Comparison of ENCODE assay signal across 11 mouse cellular contexts in genomic region chr7:78597251-78598129, GRCm38 (mm10).
DNase-seq lines count a peak whose midpoint lies in the region; ATAC-seq and TF ChIP-seq lines count a peak whose summit lies in the region.
"Had no signal": no experiment of that assay in that cellular context is flagged by ENCODE, and none has a peak within 500 bp of the region (broad histone marks: within the 10 kb centered on the region; RNA-seq: fewer than 3 reads in every experiment).

No protein-coding gene starts in this region.

- 0 out of 2 replicates have a peak overlapping the region, but pooled peaks have one; percentile 20 for H3K27ac ChIP-seq in forebrain, embryonic 10.5 days
- H3K27ac ChIP-seq in forebrain, embryonic 11.5 days (ENCODE audit: low read depth, low read length): no peak overlapping the region
- no peak overlapping the region for H3K27ac ChIP-seq in hindbrain, postnatal 0 days
- no peak overlapping the region for H3K27ac ChIP-seq in liver, embryonic 11.5 days (ENCODE audit: low read depth, low read length)

- H3K4me3 ChIP-seq in forebrain, embryonic 10.5 days: no peak overlapping the region
- no peak overlapping the region for H3K4me3 ChIP-seq in forebrain, embryonic 11.5 days (ENCODE audit: low read depth, low read length)
- H3K4me3 ChIP-seq in hindbrain, postnatal 0 days (ENCODE audit: low read length): no peak overlapping the region
- H3K4me3 ChIP-seq in liver, embryonic 11.5 days (ENCODE audit: low read depth, low read length): no peak overlapping the region

- ATAC-seq in forebrain, embryonic 11.5 days (replicated peaks; ENCODE audit: low FRiP score): no peak
- ATAC-seq in hindbrain, postnatal 0 days: no peak
- ATAC-seq in liver, embryonic 11.5 days (replicated peaks; ENCODE audit: low FRiP score): no peak

- no peak for TF ChIP-seq CTCF in hindbrain, postnatal 0 days (IDR thresholded peaks at IDR 0.05; ENCODE audit: low read depth)

- H3K9ac ChIP-seq in forebrain, embryonic 11.5 days (ENCODE audit: low read length): no peak overlapping the region
- H3K9ac ChIP-seq in hindbrain, postnatal 0 days (replicated peaks; ENCODE audit: low read length): no peak overlapping the region
- no peak overlapping the region for H3K9ac ChIP-seq in liver, embryonic 11.5 days (ENCODE audit: low read depth, low read length)

- WGBS in forebrain, embryonic 10.5 days: 24% methylated on average over 15 of the region's 15 CpGs
- WGBS in forebrain, embryonic 11.5 days: 26% methylated on average over 15 of the region's 15 CpGs
- WGBS in hindbrain, postnatal 0 days: 36% methylated on average over 15 of the region's 15 CpGs
- WGBS in liver, embryonic 11.5 days: 13% methylated on average over 15 of the region's 15 CpGs

- no peak overlapping the region for H3K4me2 ChIP-seq in forebrain, embryonic 11.5 days (ENCODE audit: low read depth, low read length, severe bottlenecking)
- H3K4me2 ChIP-seq in hindbrain, postnatal 0 days (ENCODE audit: low read depth, low read length): 0 out of 2 replicates have a peak overlapping the region, but pooled peaks have one; percentile 3
- H3K4me2 ChIP-seq in liver, embryonic 11.5 days: no peak overlapping the region

- no peaks in the 10 kb centered on the region for H3K9me3 ChIP-seq in forebrain, embryonic 10.5 days
- no peaks in the 10 kb centered on the region for H3K9me3 ChIP-seq in forebrain, embryonic 11.5 days (ENCODE audit: control insufficient read depth, low read length)
- H3K9me3 ChIP-seq in hindbrain, postnatal 0 days (ENCODE audit: low read length): no peaks in the 10 kb centered on the region
- H3K9me3 ChIP-seq in liver, embryonic 11.5 days (ENCODE audit: control insufficient read depth, low read length): no peaks in the 10 kb centered on the region

- H3K4me1 ChIP-seq in forebrain, embryonic 10.5 days: peaks cover 13% of the 10 kb centered on the region
- H3K4me1 ChIP-seq in forebrain, embryonic 11.5 days (replicated peaks; ENCODE audit: control insufficient read depth, insufficient read depth, low read length): peaks cover 7% of the 10 kb centered on the region; the same call in 1 of the 2 replicates
- H3K4me1 ChIP-seq in hindbrain, postnatal 0 days (ENCODE audit: insufficient read depth, low read length): peaks cover 8% of the 10 kb centered on the region
- no peaks in the 10 kb centered on the region for H3K4me1 ChIP-seq in liver, embryonic 11.5 days (replicated peaks; ENCODE audit: control insufficient read depth, insufficient read depth, low read length)

- DNase-seq in forebrain, embryonic 10.5 days (ENCODE audit: extremely low spot score, low spot score): no peak
- DNase-seq in forebrain, embryonic 11.5 days (ENCODE audit: low spot score): no peak
- DNase-seq in right cerebral cortex, adult 2 months (ENCODE audit: low spot score in 2 of 2): peak; percentile 67 to 68
- DNase-seq in right cerebral cortex, postnatal 14 days: no peak
- DNase-seq in hindbrain, postnatal 0 days (ENCODE audit: low spot score): no peak
- peak; percentile 60 for DNase-seq in thymus, postnatal 25 days
- no peak for DNase-seq in liver, embryonic 11.5 days (ENCODE audit: low spot score)
- DNase-seq in adrenal gland, adult 8-10 months: no peak
- DNase-seq: cerebellum, adult 9-11 months; heart, postnatal 4 days; lung, adult 18-20 months had no signal

- no peaks in the 10 kb centered on the region for H3K36me3 ChIP-seq in forebrain, embryonic 10.5 days (replicated peaks)
- H3K36me3 ChIP-seq in forebrain, embryonic 11.5 days (ENCODE audit: control insufficient read depth, insufficient read depth, low read length): no peaks in the 10 kb centered on the region
- no peaks in the 10 kb centered on the region for H3K36me3 ChIP-seq in hindbrain, postnatal 0 days (ENCODE audit: insufficient read depth, low read length)
- no peaks in the 10 kb centered on the region for H3K36me3 ChIP-seq in liver, embryonic 11.5 days (ENCODE audit: control insufficient read depth, insufficient read depth, low read length)

- H3K27me3 ChIP-seq in forebrain, embryonic 10.5 days (ENCODE audit: poor library complexity, severe bottlenecking): peaks cover 35% of the 10 kb centered on the region
- 0 out of 2 replicates have a peak, but pooled peaks cover 2% of the 10 kb centered on the region for H3K27me3 ChIP-seq in forebrain, embryonic 11.5 days (ENCODE audit: control insufficient read depth, insufficient read depth, low read length)
- peaks cover 4% of the 10 kb centered on the region; the same call in 1 of the 2 replicates for H3K27me3 ChIP-seq in hindbrain, postnatal 0 days (ENCODE audit: insufficient read depth, low read length)
- peaks cover 18% of the 10 kb centered on the region for H3K27me3 ChIP-seq in liver, embryonic 11.5 days (replicated peaks; ENCODE audit: control insufficient read depth, insufficient read depth, low read length)

Comparison
In these comparisons a context has a peak if more than half of its experiments do, and no peak if none do; other contexts are left out.
1. DNase-seq: peak in right cerebral cortex, adult 2 months (2 of 2) and thymus, postnatal 25 days (single experiment); none in forebrain, embryonic 10.5 days (single experiment), forebrain, embryonic 11.5 days (single experiment), right cerebral cortex, postnatal 14 days (single experiment), hindbrain, postnatal 0 days (single experiment), liver, embryonic 11.5 days (single experiment) and adrenal gland, adult 8-10 months (single experiment).